Mouse (Mus musculus) mature B cell (primary cell): ENCODE measurements around the gene Gas2.

Experiments used
- in situ Hi-C: fragments of 300-500 bp; cut with MboI; formaldehyde crosslinking; loops from 2 replicates; pipeline ENCODE4 v1.14.3; 2019

Gas2 gene

DNA sequence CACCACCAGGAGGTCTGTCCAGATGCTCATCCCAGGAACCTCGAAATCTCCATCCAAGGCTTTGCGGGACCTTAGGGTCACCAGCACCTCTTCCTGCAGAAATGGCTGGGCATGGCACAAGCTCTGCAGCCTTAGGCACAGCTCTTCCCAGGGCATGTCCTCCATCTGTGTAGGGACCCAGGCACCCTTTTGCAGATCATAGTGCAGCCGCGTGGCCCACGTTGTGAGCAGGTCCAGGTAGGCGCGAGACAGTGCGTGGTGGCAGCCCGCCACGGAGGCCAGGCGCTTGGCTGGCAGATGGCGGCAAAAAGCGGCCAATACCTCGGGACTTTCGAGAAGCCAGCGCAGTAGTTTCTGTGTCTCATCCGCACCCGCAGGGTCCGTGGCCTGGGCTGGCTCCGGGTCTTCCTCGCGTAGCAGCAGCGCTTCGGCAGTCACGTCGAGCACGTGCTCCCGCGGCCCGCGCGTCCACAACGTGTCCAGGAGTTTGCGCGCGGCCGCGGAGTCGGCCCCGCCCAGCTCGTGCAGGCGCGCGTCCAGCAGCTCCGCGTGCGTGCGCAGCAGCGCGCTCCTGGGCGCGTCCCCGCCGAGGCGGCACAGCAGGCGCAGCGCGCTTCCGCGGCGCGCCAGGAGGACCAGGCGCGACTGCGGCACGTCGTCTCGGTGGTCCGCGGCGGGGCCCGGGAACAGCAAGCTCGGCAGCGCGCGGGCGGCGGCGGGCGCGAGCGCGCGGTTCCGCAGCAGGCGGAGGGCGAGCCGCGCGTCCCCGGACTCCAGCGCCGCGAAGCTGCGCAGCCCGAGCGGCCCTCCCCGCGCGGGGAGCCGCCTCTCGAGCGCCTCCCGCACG, at the start of gene Gas2:
Gene Gas2 (plus strand): TSS at position 766 of the 847 bp plus-strand sequence.
- in situ Hi-C loops: no loop called here

DNA sequence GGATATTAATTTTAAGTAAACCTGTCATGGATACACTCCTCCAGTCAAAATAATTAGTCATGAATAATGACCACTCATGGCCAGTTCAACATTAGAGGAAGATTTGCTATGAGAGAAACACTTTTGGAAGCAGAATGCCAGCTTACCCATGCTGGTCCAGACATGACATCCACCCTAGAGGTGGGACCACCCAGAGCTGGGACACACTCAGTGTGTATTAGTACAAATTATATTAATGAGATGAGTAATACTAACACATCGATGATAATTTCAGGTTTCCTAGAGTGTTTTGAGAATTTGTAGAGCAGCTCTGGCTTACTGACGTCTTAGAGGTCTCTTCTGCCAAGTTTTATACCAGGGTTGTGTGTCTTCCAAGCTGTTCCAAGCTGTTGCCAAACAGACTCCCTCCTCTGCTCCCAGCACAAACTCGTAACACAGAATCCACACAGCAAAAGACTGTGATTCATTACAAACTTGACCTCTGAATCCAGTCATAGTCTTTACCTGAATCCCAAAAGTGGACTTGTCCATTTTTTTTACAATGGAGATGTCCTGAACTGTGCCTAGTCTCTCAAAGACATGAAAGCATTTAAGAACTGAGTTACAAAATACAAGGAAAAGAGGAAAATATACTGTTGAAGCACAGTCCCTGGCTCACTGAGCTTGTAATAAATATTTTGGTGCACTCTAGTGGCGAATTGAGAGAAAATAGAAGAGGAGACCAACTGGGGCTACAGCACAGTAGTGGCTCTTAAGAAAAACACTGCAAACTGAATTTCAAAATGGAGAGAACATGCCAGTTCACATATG, 46.1 kb upstream of the Gas2 start:
- in situ Hi-C loops: no loop called here

DNA sequence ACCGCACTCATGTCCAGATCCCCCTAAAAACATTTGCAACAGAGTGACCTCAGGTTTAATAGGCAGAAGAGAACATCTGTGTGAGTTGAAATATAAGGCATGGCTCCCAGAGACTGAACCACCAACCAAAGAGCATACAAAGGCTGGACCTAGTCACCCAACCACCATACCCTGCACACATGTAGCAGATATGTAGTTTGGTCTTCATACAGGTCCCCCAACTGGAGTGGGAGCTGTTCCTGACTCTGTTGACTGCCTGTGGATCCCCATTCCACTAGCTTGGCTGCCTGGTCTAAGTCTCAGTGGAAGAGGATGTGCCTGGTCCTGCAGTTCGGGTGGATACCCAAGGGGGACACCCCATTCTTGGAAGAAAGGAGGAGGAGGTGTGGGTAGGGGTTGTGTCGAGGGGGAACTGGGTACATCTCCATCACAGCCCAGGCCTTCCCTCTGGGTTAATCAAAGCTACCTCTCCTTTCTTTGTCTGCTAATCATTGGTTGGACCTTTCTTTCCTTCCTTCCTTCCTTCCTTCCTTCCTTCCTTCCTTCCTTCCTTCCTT, 45.5 kb upstream of the Gas2 start:
- in situ Hi-C loops: no loop called here

DNA sequence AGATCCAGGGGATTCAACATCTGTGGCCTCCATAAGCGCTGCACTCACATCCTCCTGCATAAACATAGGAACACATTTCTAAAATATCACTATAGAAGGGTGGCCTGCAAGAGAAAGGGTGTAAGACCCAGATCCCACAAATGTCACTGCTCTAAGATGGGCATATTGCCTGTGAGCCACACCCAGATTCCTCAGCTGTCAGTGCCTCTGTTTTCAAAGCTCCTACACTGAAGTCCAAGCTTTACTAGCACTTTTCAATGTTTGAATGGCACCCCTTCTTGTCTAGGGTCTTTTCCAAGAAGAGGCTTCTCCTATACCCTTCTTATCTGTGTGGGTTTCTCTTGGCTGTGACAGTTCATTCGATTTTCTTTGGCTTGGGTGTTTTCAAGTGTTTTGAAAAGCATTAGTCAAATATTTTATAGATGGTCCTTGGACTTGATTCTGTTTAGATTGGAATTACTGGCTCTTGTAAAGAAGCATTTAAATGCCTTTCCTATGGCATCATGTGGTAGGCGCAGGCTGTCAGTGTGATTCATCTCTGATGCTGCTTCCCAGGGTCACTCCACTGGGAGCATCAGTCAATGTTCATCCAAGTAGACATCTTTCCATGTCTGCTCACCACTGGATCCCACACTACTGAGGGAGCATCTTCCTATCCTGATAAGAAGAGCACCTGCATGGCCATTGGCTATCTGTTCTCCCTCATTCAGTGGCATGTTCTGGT, 43.4 kb upstream of the Gas2 start:
- in situ Hi-C loops: no loop called here

DNA sequence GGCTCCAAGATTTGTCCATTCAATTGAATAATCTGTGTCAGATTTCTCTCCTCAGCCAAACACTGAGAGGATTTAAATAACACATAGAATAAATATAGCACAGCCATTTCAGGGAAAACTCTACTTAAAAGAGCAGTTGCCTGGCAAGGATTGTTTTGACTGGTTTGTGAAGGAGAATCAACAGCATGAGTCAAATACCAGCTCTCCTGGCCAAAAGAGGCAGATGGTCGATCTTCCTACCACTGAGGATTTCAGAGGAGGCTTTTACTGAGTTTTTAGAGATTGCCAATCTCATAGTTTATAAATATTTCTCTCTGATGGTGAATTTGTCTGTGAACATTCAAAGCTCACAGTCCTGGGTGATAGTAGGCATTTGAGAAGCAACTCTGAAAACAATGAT, 41.9 kb upstream of the Gas2 start:
- in situ Hi-C loops: no loop called here

DNA sequence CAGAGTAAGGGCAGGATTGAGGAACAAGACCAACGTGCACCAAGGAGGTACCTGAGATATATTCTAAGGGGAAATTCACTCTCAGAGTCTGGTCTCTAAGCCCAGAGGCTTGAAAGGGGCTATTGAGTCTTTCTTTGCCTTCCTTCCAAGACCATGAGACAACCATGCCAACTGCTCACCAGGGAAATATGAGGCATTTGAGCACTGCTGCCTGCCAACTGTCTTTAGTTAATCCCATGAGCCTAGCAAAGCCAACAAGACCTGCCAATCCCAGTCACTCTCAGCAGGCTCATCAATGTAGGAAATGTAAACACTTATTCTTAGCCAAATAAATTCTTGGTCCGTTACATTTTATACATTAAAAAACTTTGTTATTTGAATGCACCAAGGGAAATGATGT, 40.3 kb upstream of the Gas2 start:
- in situ Hi-C loops: no loop called here

DNA sequence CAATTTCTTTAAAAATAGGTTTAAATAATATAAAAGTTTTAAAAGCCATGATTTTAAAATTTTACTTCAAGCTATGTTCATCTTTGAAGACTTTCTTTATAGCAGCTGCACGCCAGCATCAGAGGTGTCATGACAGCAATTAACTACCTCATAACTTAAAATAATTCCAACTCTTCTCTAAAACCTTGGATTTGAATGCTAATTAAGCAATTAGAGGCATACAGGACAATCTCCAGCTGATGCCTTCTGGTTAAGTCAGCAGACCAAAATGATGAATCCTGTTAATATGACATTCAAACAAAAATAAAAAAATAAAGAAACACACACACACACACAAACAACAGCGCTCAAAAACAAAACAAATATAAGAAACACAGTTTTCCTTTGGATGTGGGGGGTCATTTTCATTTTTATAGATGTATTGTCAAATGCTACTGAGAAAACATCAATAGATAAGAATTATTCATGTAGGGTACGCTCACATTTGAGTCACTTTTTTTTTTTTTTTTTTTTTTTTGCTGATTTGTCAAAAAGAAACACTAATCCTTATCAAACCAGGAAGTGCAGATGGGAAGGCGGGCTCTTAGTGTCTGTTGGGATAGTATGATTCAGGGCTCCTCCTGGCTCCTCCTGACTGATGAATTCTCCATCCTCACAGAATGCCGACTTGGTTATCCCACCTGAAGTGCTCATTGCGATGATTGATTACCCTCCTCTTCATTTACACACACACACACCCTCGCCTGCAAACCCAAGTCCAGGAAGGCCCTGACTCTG, 38.1 kb upstream of the Gas2 start:
- in situ Hi-C loops: no loop called here

DNA sequence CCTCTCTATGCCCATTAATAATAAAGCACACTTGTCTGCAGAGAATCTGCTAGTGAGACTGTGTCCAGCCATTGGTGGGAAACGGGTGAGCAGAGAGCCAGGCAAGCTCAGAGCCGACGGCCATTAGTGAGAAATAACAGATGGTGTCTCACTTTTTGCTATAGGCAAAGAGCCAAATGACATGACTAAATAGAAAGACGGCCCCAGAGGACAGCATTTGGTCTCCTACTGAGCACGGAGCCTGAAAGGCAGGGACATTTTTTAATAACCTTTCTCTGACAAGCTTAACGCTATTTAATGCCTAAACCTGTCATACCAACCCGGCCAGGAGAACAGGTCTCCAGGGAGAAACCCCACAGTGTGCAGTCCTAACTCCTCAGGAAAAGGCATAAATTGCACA, 29.9 kb upstream of the Gas2 start:
- in situ Hi-C loops: no loop called here

DNA sequence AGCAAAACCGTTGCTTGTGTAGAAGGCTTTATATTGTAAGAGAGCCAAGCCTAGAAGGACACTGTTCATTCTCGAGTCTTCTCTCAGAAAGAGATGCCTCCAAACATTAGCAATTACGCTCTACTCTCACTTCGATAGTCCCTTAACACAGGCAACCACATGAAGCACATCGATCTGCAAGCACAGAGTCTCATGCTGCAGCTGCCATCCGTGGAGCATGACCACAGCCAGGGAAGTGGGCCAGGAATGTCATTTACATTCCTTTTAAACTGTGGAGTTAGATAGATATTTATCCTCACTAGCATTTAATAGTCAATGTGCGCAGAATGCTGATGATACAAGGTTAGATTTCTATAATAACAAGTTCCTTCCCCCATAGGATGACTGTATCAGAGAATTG, 21.3 kb upstream of the Gas2 start:
- in situ Hi-C loops: no loop called here

DNA sequence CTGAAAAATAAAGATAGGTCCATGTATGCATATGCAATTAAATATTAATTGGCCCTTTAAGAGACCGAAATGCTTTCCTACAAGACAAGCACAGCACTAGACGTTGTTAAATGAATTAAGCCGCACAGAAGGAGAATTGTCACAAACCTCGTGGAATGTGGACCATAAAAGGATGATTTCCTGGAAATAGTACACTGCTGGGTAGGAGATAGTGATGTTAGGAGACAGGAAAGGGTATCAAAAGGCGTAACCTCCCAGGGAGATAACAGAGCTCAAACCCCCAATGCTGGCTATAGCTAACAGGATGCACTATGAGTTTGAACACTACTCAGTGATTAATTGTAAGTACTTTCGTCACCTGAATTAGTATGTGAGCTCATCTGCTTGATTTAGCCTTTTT, 10.9 kb upstream of the Gas2 start:
- in situ Hi-C loops: no loop called here

DNA sequence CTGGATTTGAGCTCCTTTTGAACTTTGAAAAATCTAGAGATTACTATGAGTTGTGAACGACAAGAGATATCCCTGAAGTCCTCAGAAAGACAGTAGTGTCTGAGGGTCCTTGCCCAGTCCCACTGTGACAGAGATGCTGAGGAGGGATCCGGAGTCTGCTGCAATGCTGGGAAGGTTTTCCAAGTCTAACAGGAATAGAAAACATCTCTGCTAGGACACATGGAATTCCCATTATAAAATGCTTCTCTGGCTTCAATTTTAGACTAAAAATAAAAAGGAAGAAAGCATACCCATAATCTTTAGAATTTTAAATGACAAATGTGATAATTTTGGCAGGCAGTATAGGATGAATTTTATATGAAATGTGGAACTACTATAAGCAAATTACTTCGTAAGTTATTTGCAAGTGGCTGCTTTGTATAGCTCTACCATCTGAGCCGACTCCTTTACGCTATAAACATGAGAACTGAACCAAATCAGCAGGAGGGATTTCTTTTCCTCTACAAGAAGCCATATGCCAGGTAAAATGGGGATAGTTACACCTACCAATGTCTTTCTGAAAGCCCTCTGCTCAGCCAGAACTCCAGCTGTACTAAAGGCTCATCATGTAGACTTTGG, 9.8 kb upstream of the Gas2 start:
- in situ Hi-C loops: no loop called here

DNA sequence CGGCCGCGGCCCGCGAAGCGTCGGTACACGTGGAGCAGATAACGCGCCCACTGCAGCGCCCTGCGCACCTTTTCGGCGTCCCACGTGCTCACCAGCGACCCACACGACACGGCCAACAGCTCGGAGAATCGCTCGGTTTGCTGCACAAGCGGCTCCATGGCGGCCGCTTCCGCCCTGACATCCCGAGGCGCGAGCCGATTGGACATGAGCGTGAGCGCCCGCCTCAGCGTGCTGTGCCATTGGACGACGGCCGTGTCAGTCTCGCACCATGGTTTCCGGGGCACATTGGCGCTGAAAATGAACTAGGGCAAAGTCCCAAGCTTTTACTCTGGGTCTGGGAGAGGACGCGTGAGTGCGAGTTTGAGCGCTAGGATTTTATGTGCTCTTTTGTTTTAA, 280 bp downstream of the Gas2 start, which contains the start of gene Fancf:
Gene Fancf (minus strand): TSS at position 171 of the 396 bp plus-strand sequence.
- in situ Hi-C loops: no loop called here

DNA sequence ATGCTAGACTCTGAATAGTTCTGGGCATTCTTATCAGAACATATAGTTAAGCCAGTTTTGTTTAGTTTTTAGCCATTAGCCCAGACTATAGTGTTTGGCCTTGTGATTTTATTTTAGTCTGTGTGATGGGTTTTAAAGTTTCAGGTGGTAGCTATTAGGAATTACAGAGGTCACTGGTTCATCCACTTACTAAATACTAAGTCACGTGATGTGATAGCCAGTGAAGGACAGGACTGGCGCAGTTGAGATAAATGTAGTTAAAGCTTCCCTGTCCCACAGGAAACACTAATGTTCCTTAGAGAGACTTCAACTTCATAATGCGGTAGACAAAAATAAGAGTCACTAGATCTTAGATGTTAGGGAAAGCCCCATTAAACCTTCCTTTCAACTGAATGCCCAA, 1.0 kb downstream of the Gas2 start:
- in situ Hi-C loops: no loop called here

DNA sequence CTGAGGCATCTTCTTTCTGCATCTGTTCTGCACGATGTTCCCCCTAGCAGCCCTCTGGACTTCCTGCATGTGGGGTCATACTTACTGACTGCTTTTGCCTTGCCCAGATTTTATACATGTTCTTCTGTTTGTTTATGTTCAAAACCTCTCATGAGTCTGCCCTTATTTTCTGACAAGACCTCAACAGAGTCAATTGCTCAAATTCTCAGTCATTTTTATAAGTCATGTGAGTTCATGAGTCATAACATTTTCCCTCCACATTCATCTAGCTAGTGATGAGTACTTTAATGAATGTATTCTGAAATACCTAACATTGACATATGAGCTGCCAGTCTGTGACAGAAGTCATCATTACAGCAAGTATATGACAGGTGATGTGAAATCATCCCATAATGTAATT, 3.5 kb downstream of the Gas2 start:
- in situ Hi-C loops: no loop called here

DNA sequence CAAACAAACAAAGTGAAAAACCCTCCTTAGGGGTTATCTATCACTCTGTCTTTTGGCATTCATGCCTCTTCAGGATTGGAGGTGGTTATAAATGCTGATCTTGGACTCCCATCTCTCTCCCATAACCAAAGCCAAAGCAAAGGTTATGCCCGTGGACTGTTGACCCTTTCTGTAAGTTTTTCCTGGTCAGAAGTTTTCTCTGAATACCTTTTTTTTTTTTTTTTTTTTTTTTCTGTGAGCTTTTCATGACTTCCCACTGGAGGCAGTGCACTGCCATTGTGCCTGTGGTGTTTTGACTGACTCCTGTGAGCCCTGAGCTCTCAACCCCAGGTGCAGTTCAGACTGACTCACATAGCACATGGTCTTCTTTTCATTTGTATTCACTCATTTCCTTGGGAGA, 6.2 kb downstream of the Gas2 start:
- in situ Hi-C loops: no loop called here

DNA sequence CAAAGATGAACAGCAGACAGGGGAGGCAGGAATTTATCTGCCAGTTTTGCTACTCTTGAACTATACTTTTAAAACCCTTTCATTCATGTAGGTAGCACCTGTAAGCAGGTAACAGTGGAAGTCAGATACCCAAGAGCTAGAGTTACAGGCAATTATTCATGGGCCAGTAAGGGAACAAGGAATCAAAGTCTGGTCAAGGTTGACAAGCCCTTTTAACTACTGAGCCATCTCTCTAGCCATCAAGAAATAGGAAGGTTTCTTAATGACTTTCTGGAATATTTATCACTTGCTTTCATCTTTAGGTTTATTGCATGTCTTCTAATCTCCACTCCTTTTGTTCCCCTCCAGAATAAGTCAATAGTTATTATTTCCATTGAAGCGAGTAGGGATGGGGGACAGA, 10.2 kb downstream of the Gas2 start:
- in situ Hi-C loops: no loop called here

DNA sequence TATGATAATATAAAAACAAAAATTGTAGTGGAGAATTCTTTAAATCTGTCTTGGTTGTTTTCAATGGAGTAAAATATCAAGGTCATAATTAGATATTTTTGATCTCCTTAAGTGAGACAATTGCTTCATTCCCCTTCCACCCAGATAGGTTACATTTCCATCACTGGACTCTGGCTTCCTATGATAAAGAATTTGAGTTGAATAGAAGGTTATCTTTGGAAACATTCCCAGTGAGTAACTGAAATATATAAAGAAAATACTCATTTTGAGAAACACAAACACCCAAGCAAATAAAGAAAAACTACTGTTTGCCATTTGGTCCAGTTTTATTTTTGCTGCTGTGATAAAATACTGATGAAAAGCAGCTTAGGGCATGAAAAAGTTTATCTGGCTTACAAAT, 10.8 kb downstream of the Gas2 start:
- in situ Hi-C loops: no loop called here

DNA sequence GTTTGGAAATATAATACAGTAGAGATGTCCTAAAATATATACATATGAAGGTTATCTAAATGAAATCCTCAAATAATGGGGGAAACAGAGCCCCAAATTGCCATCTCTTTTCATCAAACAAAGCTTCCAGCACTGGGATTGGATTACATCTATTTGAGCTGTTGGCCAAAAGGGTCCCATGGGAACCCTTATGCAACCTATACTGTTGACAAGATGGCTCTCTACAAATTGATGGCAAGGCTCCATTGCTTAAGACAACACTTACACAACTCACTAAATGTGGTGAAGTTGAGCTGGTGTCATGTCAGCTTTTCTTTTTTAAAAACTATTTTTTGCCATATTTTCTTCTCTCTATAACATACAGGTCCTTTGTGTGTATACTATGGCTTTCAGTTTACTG, 14.5 kb downstream of the Gas2 start:
- in situ Hi-C loops: no loop called here

DNA sequence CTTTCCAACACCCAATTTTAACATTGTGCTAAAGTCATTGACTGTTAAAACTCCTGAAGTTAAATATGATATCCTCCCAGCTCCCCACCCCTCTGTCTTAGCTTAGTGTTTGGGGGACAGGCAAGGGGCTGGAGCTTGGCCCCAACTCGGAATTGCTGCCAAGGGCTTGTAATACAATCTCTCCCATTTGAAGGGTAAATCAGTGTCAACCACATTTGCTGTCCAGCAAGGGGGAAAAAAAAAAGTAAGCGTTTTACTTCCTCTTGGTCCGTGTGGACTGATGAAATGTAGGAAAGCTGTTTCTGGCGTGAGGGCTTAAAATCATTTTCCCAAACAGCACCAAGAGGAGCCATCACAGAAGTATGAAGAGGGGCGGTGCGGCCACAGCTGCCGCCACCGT, 16.9 kb downstream of the Gas2 start:
- in situ Hi-C loops: no loop called here

DNA sequence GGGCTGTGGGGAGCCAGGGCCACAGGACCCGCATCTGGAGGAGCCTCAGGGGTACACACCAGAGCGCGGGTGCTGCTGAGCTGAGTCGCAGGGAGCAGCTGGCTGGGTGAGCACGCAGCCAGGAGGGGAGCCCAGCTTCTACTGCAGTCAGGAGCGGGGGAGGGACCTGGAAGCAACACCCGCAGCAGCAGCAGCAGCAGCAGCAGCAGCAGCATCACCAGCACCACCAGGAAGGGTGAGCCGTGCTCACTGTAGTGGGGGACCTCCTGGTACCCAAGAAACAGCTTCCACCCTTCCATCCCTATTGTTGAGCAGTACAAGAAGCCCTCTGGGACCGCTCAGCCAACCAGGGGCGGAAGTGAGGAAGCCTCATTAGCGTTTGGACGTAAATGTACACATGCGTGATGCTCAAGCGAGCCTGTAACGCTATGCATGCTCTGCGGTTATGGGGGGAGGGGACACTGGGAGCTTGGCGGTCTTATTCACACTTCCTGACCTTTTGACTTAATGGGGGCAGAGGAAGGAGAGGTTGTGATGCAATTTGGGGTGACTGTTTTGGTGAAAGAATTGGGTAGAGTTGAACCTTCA, 17.4 kb downstream of the Gas2 start:
- in situ Hi-C loops: no loop called here

DNA sequence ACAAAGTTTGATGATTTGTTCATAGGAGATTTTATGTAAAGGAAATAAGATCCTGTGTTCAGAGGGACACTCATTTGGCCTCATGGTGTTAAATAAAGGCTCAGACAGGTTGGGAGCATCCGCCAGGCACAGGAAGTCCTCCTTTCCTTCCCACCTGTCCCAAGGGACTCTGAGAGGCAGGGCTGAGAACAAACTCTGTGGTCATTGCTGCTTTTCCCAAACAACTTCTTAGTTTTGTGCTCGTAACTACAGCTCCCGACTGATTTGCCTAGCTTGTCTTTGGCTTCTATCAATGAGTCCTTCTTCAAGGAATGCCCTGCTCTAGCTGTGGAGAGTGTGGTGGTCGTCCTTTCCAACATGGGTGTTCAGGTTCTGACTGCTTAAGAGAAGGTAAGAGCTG, 18.3 kb downstream of the Gas2 start:
- in situ Hi-C loops: no loop called here
